Mouse (Mus musculus) heart, embryonic 10.5 days (tissue): ENCODE data around the gene Mixl1. TPM values are rescaled to one million over a fixed set of nuclear protein-coding genes. Genes with fewer than 3 reads are reported as not detected.
A peak's percentile ranks its signal among the peaks of the same experiment; 100 is the strongest.

Source experiments
- DNase-seq: peaks from one replicate; pipeline ENCODE4 v3.0.0-alpha.2; 2017; ENCODE audit warnings: low spot score
- H3K27ac ChIP-seq: fragments of 300-500 bp; sonication (generic); 2 replicates; pipeline ENCODE4 v1.5.1; 2016; ENCODE audit warnings: mild to moderate bottlenecking
- H3K27me3 ChIP-seq: fragments of 300-500 bp; sonication (generic); 2 replicates; pipeline ENCODE4 v1.6.1; 2016; ENCODE audit warnings: mild to moderate bottlenecking; ENCODE audit not compliant: poor library complexity, insufficient read depth, severe bottlenecking
- H3K36me3 ChIP-seq: fragments of 300-500 bp; sonication (generic); 2 replicates; pipeline ENCODE4 v1.6.1; 2016; ENCODE audit warnings: mild to moderate bottlenecking, moderate library complexity
- H3K4me1 ChIP-seq: fragments of 300-500 bp; sonication (generic); 2 replicates; pipeline ENCODE4 v1.6.1; 2016; ENCODE audit warnings: mild to moderate bottlenecking
- H3K4me3 ChIP-seq: fragments of 300-500 bp; sonication (generic); 2 replicates; pipeline ENCODE4 v1.5.1; 2016; ENCODE audit warnings: mild to moderate bottlenecking, moderate library complexity
- H3K9me3 ChIP-seq: fragments of 300-500 bp; sonication (generic); 2 replicates; pipeline ENCODE4 v1.6.1; 2016; ENCODE audit warnings: mild to moderate bottlenecking, moderate library complexity
- WGBS: fragments of 180-500 bp; shearing (Covaris S2); methylation state at CpG from one replicate; pipeline ENCODE4 v1.1.7; 2016; 5-methylcytosine and 5-hydroxymethylcytosine counted together
- polyA plus RNA-seq: library from polyadenylated mRNA; unstranded; fragments of >200 nt; fragmentation: Nextera tagmentation; extraction: Ambion mirVana; gene quantifications from 2 replicates; pipeline ENCODE4 v1.2.1, GENCODE M21; 2016

The Mixl1 gene
- 0.26 and 0.62 TPM in 2 replicates for polyA plus RNA-seq

DNA sequence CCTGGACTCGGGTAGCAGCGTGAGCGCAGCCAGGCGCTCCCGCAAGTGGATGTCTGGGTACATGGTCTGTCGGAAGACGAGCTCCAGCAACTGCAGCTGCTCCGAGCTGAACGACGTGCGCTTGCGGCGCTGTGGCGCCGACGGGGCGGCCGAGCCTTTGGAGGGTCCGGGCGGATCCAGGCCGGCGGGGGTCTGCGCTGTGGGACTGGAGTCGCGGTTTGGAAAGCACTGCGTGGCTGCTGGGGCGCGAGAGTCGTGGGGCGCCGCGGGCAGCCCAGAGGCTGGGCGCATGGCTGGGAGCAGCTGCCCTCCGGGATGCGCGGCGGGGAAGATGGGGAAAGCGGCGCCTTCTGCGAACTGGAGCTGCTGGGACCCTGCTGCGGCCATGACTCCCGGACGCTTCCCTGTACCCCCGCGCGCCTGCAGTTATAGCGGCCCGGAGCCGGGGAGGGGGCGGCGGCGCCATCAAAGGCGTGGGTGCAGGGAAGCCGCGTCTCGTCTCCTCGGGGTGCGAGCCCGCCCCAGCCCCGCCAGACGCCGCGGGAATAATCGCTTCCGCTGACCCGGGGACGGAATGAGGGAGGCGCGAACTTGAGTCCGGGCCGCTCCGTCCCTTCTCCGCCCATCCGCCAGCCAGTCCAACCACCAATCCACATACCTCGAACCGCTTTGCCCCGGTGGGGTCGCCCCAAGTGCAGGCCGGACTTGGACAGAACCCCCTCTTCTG is at the start of gene Mixl1:
TSS of gene Mixl1 (minus strand) at position 409 of the 727 bp plus-strand sequence.
- no peak for DNase-seq
- peaks cover 60% of the 10 kb centered on the region for H3K27me3 ChIP-seq
- peak within 1 kb of the TSS; percentile 65 for H3K27ac ChIP-seq
- peak within 1 kb of the TSS; percentile 65 for H3K4me3 ChIP-seq
- WGBS = under 1% methylated on average over 79 of the region's 79 CpGs
- peaks cover 10% of the 10 kb centered on the region for H3K4me1 ChIP-seq
- H3K9me3 ChIP-seq = no peaks in the 10 kb centered on the region
- H3K36me3 ChIP-seq = peaks cover 3% of the 10 kb centered on the region; the same call in 1 of the 2 replicates

- no peak overlapping the region for H3K4me3 ChIP-seq
- DNase-seq = peak; percentile 53
- 90% methylated on average over 3 of the region's 3 CpGs for WGBS
- H3K9me3 ChIP-seq = no peaks in the 10 kb centered on the region
- peaks cover 30% of the 10 kb centered on the region for H3K4me1 ChIP-seq
- H3K27me3 ChIP-seq = no peaks in the 10 kb centered on the region
- H3K36me3 ChIP-seq = peaks cover 7% of the 10 kb centered on the region
- no peak overlapping the region for H3K27ac ChIP-seq
Measured at GRCm38 (mm10) chr1:180729231-180729630, 32.4 kb upstream of the Mixl1 start.

- Histone ChIP-seq H3K4me1 (peaks cover 30% of the 10 kb centered on the region), H3K27ac (peak overlapping the region; percentile 99), H3K4me3 (peak overlapping the region; percentile 97), H3K27me3 (no peaks in the 10 kb centered on the region), H3K36me3 (no peaks in the 10 kb centered on the region), H3K9me3 (no peaks in the 10 kb centered on the region)
- WGBS = under 1% methylated on average over 42 of the region's 42 CpGs
- DNase-seq = no peak
Measured at GRCm38 (mm10) chr1:180726183-180726582, 29.3 kb upstream of the Mixl1 start.

DNA sequence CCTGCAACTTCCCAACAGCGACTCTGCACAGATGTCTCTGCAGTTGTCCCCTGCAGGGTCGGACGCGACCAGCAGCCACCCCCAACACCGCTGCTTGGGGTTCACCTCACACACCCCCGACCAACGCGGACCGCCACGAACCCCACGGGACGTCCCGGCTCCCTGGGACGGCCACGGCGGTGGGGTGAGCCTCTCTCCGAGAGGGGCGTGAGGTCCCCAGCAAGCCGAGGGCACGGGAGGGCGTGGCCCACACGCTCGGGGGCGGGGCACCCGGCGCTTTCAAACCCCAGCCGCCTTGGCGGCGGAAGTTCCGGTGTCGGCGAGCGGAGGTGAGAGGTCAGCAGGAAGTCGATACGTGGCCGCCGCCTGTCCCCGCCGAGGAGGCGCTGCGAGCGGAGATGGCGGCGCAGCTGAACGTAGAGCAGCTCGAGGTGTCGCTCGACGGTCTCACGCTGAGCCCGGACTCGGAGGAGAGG is 28.9 kb upstream of the Mixl1 start, which contains the start of gene Acbd3:
TSS of gene Acbd3 (plus strand) at position 340 of the 476 bp plus-strand sequence.
- H3K27me3 ChIP-seq = no peaks in the 10 kb centered on the region
- peaks cover 30% of the 10 kb centered on the region for H3K4me1 ChIP-seq
- peak within 1 kb of the TSS; percentile 97 for H3K4me3 ChIP-seq
- H3K9me3 ChIP-seq = no peaks in the 10 kb centered on the region
- peak; percentile 97 for DNase-seq
- WGBS = under 1% methylated on average over 51 of the region's 52 CpGs
- peak within 1 kb of the TSS; percentile 99 for H3K27ac ChIP-seq
- no peaks in the 10 kb centered on the region for H3K36me3 ChIP-seq

- H3K4me1 ChIP-seq = peaks cover 21% of the 10 kb centered on the region; the same call in 1 of the 2 replicates
- no peaks in the 10 kb centered on the region for H3K36me3 ChIP-seq
- DNase-seq = no peak
- 39% methylated on average over 1 of the region's 1 CpGs for WGBS
- no peak overlapping the region for H3K27ac ChIP-seq
- no peak overlapping the region for H3K4me3 ChIP-seq
- no peaks in the 10 kb centered on the region for H3K9me3 ChIP-seq
- H3K27me3 ChIP-seq = no peaks in the 10 kb centered on the region
Measured at GRCm38 (mm10) chr1:180723701-180724238, 26.9 kb upstream of the Mixl1 start.

GRCm38 (mm10) chr1:180722608-180723007 is 25.8 kb upstream of the Mixl1 start:
- WGBS = 50% methylated on average over 1 of the region's 1 CpGs
- peak; percentile 14 for DNase-seq

GRCm38 (mm10) chr1:180719951-180720689 is 23.3 kb upstream of the Mixl1 start:
- Histone ChIP-seq H3K4me3 (no peak overlapping the region), H3K27ac (no peak overlapping the region), H3K36me3 (no peaks in the 10 kb centered on the region), H3K9me3 (no peaks in the 10 kb centered on the region), H3K27me3 (no peaks in the 10 kb centered on the region), H3K4me1 (peaks cover 4% of the 10 kb centered on the region; the same call in 1 of the 2 replicates)
- peak; percentile 88 for DNase-seq
- WGBS = 44% methylated on average over 5 of the region's 5 CpGs

More at GRCm38 (mm10) chr1:180722608-180723007, 25.8 kb upstream of the Mixl1 start:
- Histone ChIP-seq H3K4me3 (no peak overlapping the region), H3K36me3 (no peaks in the 10 kb centered on the region), H3K4me1 (peaks cover 16% of the 10 kb centered on the region; the same call in 1 of the 2 replicates), H3K9me3 (no peaks in the 10 kb centered on the region), H3K27ac (no peak overlapping the region), H3K27me3 (no peaks in the 10 kb centered on the region)

DNA sequence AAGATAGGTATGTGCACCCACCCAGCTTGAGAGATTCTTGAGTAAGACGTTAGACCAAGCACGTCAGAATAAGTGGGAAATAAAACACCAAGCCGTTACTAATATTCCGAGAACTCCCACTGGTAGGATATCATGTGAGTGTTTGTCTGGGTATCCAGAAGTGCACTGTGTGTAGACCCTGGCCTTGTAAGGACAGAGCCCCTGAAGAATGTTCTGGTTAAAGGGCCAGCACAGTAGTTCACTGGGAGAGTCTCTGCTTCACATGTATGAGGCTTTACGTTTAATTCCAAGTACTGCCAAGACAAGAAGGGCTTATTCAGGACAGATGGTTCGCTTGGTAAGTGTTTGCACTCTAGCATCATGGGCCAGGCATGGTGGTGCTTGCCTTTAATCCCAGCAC is 22.6 kb upstream of the Mixl1 start:
- Histone ChIP-seq H3K36me3 (no peaks in the 10 kb centered on the region), H3K4me3 (no peak overlapping the region), H3K4me1 (no peaks in the 10 kb centered on the region), H3K9me3 (no peaks in the 10 kb centered on the region), H3K27ac (no peak overlapping the region), H3K27me3 (no peaks in the 10 kb centered on the region)
- DNase-seq = peak; percentile 58
- 75% methylated on average over 6 of the region's 6 CpGs for WGBS

DNA sequence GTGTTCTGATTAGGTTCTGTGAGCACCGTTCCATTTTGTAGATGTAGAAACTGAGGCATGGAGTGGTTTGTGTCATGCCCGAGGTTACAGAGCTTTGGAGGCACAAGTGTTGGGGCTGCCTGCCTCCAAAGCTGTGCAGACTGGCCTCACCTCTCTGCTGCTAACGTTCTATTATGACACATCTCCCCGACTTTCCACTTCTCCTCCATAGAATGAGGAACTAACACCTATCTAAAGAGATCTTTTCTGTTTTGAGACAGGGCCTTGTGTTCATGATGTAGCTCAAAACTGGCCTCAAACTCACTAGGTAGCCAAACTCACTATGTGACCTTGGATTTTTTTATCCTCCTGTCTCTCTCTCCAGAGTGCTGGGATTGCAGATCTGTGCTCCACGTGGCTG is 21.9 kb upstream of the Mixl1 start:
- Histone ChIP-seq H3K4me1 (no peaks in the 10 kb centered on the region), H3K36me3 (no peaks in the 10 kb centered on the region), H3K27ac (no peak overlapping the region), H3K4me3 (no peak overlapping the region), H3K27me3 (no peaks in the 10 kb centered on the region), H3K9me3 (no peaks in the 10 kb centered on the region)
- 74% methylated on average over 5 of the region's 5 CpGs for whole genome bisulfite sequencing
- DNase-seq = no peak

GRCm38 (mm10) chr1:180708935-180709776 is 12.3 kb upstream of the Mixl1 start:
- no peak overlapping the region for H3K4me3 ChIP-seq
- H3K4me1 ChIP-seq = peaks cover 14% of the 10 kb centered on the region
- no peak overlapping the region for H3K27ac ChIP-seq
- 37% methylated on average over 14 of the region's 14 CpGs for WGBS
- H3K36me3 ChIP-seq = no peaks in the 10 kb centered on the region
- no peak for DNase-seq
- peaks cover 12% of the 10 kb centered on the region; the same call in 1 of the 2 replicates for H3K27me3 ChIP-seq
- no peaks in the 10 kb centered on the region for H3K9me3 ChIP-seq

DNA sequence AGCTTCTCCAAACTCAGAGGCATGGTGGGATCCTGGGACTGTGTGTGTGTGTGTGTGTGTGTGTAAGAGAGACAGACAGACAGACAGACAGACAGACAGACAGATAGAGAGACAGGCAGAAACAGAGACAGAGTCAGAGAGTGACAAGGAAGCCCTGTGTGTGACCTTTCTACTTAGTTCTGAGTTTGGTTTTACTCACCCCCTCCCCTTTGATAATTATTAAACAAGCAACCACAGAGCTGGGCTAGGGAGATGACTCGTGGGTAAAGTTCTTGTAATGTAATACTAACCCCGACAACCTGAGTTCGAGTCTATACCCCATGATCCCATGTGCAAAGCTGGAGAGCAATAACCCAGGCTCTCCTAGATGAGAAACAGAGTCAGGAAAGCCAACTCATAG is 11.0 kb upstream of the Mixl1 start:
- H3K36me3 ChIP-seq = no peaks in the 10 kb centered on the region

GRCm38 (mm10) chr1:180707368-180707767 is 10.5 kb upstream of the Mixl1 start:
- Histone ChIP-seq H3K36me3 (no peaks in the 10 kb centered on the region), H3K4me3 (no peak overlapping the region), H3K27ac (no peak overlapping the region), H3K27me3 (peaks cover 17% of the 10 kb centered on the region), H3K9me3 (no peaks in the 10 kb centered on the region), H3K4me1 (peaks cover 21% of the 10 kb centered on the region)
- DNase-seq = no peak
- WGBS = 37% methylated on average over 3 of the region's 3 CpGs

More for the DNA sequence above, 11.0 kb upstream of the Mixl1 start:
- DNase-seq = no peak
- Histone ChIP-seq H3K27ac (no peak overlapping the region), H3K4me1 (peaks cover 18% of the 10 kb centered on the region), H3K27me3 (peaks cover 12% of the 10 kb centered on the region; the same call in 1 of the 2 replicates), H3K9me3 (no peaks in the 10 kb centered on the region), H3K4me3 (no peak overlapping the region)
- WGBS = 83% methylated on average over 3 of the region's 3 CpGs
